In the genomic region with DNA sequence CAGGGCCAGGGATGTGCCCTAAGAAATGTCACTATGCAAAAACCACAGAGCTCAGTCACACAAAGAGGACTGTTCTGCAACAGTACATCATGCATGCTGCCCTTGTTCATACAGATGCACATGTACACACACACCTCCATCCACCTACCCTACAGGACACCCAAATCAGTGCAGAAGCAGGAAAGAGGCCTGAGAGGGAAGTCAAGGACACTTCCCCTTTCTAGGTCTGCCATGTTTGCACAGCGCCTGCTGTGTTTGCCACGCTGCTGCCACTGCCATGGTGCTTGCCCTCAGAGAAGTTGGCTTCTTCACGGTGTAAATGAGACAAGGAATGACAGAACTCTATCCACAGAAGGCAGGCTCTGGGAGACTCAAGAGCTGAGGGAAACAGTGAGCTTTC, we compare ENCODE assay signal across 26 mouse cellular contexts. TPM values are rescaled to one million over a fixed set of nuclear protein-coding genes. Genes with fewer than 3 reads are reported as not detected.
"Had no signal": no experiment of that assay in that cellular context is flagged by ENCODE, and none has a peak within 500 bp of the region (broad histone marks: within the 10 kb centered on the region; RNA-seq: fewer than 3 reads in every experiment).

No protein-coding gene starts in this region.

- H3K4me1 ChIP-seq: limb, embryonic 10.5 days; limb, embryonic 13.5 days; liver, embryonic 12.5 days; liver, embryonic 15.5 days; lung, embryonic 15.5 days; midbrain, embryonic 10.5 days; midbrain, embryonic 13.5 days had no signal

- ATAC-seq: liver, embryonic 12.5 days; midbrain, embryonic 13.5 days; midbrain, embryonic 16.5 days had no signal

- H3K9ac ChIP-seq: limb, embryonic 13.5 days; liver, embryonic 12.5 days; liver, embryonic 15.5 days; lung, embryonic 15.5 days; midbrain, embryonic 13.5 days had no signal

- H3K4me3 ChIP-seq: limb, embryonic 10.5 days; limb, embryonic 13.5 days; liver, embryonic 12.5 days; liver, embryonic 15.5 days; lung, embryonic 15.5 days; midbrain, embryonic 10.5 days; midbrain, embryonic 13.5 days had no signal

- H3K27me3 ChIP-seq: limb, embryonic 13.5 days; liver, embryonic 12.5 days; liver, embryonic 15.5 days; lung, embryonic 15.5 days; midbrain, embryonic 13.5 days had no signal

- DNase-seq: kidney, adult 2 months; kidney, postnatal 36 days; layer of hippocampus, postnatal 36 days; liver; lung, adult 18-20 months; lung, postnatal 10 days; lung, postnatal 36 days; thymus, adult 2 months; thymus, postnatal 25 days had no signal

- H3K9me3 ChIP-seq: limb, embryonic 10.5 days; limb, embryonic 13.5 days; liver, embryonic 12.5 days; liver, embryonic 15.5 days; lung, embryonic 15.5 days; midbrain, embryonic 10.5 days; midbrain, embryonic 13.5 days had no signal

- H3K27ac ChIP-seq: kidney, postnatal 0 days; limb, embryonic 10.5 days; limb, embryonic 13.5 days; liver, embryonic 12.5 days; liver, embryonic 15.5 days; lung, embryonic 15.5 days; midbrain, embryonic 10.5 days; midbrain, embryonic 13.5 days had no signal

- H3K4me2 ChIP-seq: limb, embryonic 13.5 days; liver, embryonic 12.5 days; liver, embryonic 15.5 days; lung, embryonic 15.5 days; midbrain, embryonic 13.5 days had no signal

- H3K36me3 ChIP-seq: limb, embryonic 10.5 days; limb, embryonic 13.5 days; liver, embryonic 12.5 days; liver, embryonic 15.5 days; lung, embryonic 15.5 days; midbrain, embryonic 10.5 days; midbrain, embryonic 13.5 days had no signal

RNA-seq across cellular contexts. Expression of a gene that starts 10.8 kb away (rescaled TPM):
- total RNA-seq: layer of hippocampus, adult 8-10 months; layer of hippocampus, postnatal 10 days; layer of hippocampus, postnatal 36 days; left cerebral cortex, adult 8-10 months; left cerebral cortex, postnatal 14 days had no signal
- polyA plus RNA-seq: kidney, adult 2 months; kidney, embryonic 14.5 days; kidney, postnatal 0 days; limb, embryonic 10.5 days; limb, embryonic 13.5 days; liver, embryonic 12.5 days; liver, embryonic 15.5 days; lung, embryonic 15.5 days; midbrain, embryonic 10.5 days; midbrain, embryonic 13.5 days; midbrain, embryonic 16.5 days; neural tube, embryonic 11.5 days; neural tube, embryonic 14.5 days; stomach, embryonic 14.5 days had no signal

RNA-seq across cellular contexts. Expression of a gene that starts 41.1 kb away (rescaled TPM):
- polyA plus RNA-seq: kidney, embryonic 14.5 days; limb, embryonic 10.5 days; midbrain, embryonic 10.5 days; neural tube, embryonic 11.5 days; neural tube, embryonic 14.5 days had no signal
